Mouse (Mus musculus) myocyte (in vitro differentiated cells): Measurements from ENCODE around the gene Slc44a1. TPM values are rescaled to one million over a fixed set of nuclear protein-coding genes. Genes with fewer than 3 reads are reported as not detected.

Experiments used
- H3K27me3 ChIP-seq: one replicate; pipeline ENCODE4 v1.6.1; 2011; ENCODE audit not compliant: control insufficient read depth, insufficient read depth, insufficient read length
- H3K36me3 ChIP-seq: one replicate; pipeline ENCODE4 v1.6.1; 2011; ENCODE audit not compliant: control insufficient read depth, insufficient read depth
- H3K4me2 ChIP-seq: one replicate; pipeline ENCODE4 v1.6.1; 2011; ENCODE audit warnings: low read depth, control low read depth
- H3K4me3 ChIP-seq: one replicate; pipeline ENCODE4 v1.5.1; 2011; ENCODE audit warnings: mild to moderate bottlenecking, control low read depth, moderate library complexity
- H3K79me2 ChIP-seq: one replicate; pipeline ENCODE4 v1.6.1; 2011; ENCODE audit not compliant: control insufficient read depth, insufficient read depth
- H3ac ChIP-seq: one replicate; pipeline ENCODE4 v1.6.1; 2011; ENCODE audit not compliant: control insufficient read depth, insufficient read length
- CEBPB ChIP-seq: IDR thresholded peaks from 2 replicates; pipeline ENCODE4 v1.6.1; 2011; ENCODE audit warnings: mild to moderate bottlenecking, moderate library complexity; ENCODE audit not compliant: poor library complexity, insufficient read depth, severe bottlenecking
- E2F4 ChIP-seq: IDR thresholded peaks from one replicate; pipeline ENCODE4 v1.6.1; 2011; ENCODE audit warnings: mild to moderate bottlenecking, control low read depth, moderate library complexity; ENCODE audit not compliant: insufficient read depth
- MAX ChIP-seq: IDR thresholded peaks from one replicate; pipeline ENCODE4 v1.6.1; 2011; ENCODE audit warnings: low read depth, mild to moderate bottlenecking, control low read depth
- MYOD1 ChIP-seq, 3 experiments: IDR thresholded peaks; one replicate each; pipeline ENCODE4 v1.6.1; 2011; ENCODE audit warnings: control low read depth in 2 of 3, low read depth in 2 of 3, mild to moderate bottlenecking in 2 of 3, moderate library complexity in 1 of 3; ENCODE audit not compliant: insufficient read length in 2 of 3, control insufficient read depth in 1 of 3
- MYOG ChIP-seq, 3 experiments: IDR thresholded peaks; one replicate each; pipeline ENCODE4 v1.6.1; 2011; ENCODE audit warnings: control low read depth in 2 of 3, low read depth in 2 of 3, mild to moderate bottlenecking in 2 of 3; ENCODE audit not compliant: insufficient read length in 2 of 3, control insufficient read depth in 1 of 3, insufficient read depth in 1 of 3
- POLR2A ChIP-seq: IDR thresholded peaks from one replicate; pipeline ENCODE4 v1.6.1; 2011; ENCODE audit warnings: low read depth, mild to moderate bottlenecking, control low read depth, moderate library complexity; ENCODE audit not compliant: insufficient read length
- POLR2AphosphoS2 ChIP-seq: IDR thresholded peaks from one replicate; pipeline ENCODE4 v1.6.1; 2011; ENCODE audit warnings: low read depth, control low read depth; ENCODE audit not compliant: insufficient read length
- REST ChIP-seq: IDR thresholded peaks from one replicate; pipeline ENCODE4 v1.6.1; 2011; ENCODE audit warnings: mild to moderate bottlenecking, control low read depth, moderate library complexity; ENCODE audit not compliant: insufficient read depth, insufficient read length
- SRF ChIP-seq: IDR thresholded peaks from one replicate; pipeline ENCODE4 v1.6.1; 2011; ENCODE audit warnings: low read depth; ENCODE audit not compliant: control insufficient read depth, insufficient read length
- TCF12 ChIP-seq: IDR thresholded peaks from one replicate; pipeline ENCODE4 v1.6.1; 2011; ENCODE audit warnings: mild to moderate bottlenecking, control low read depth; ENCODE audit not compliant: poor library complexity, insufficient read depth, severe bottlenecking
- TCF3 ChIP-seq: IDR thresholded peaks from one replicate; pipeline ENCODE4 v1.6.1; 2011; ENCODE audit warnings: low read depth, control low read depth; ENCODE audit not compliant: insufficient read length
- USF1 ChIP-seq: IDR thresholded peaks from one replicate; pipeline ENCODE4 v1.6.1; 2011; ENCODE audit warnings: low read depth, mild to moderate bottlenecking, control low read depth, moderate library complexity
- polyA plus RNA-seq: library from polyadenylated mRNA; unstranded; fragments of >200 nt; fragmentation: generic; extraction: Trizol; gene quantifications from one replicate; pipeline ENCODE4 v1.2.1, GENCODE M21; 2012; ENCODE audit warnings: missing spikeins

The Slc44a1 gene
- polyA plus RNA-seq, 1 experiment: 43.7 TPM

DNA sequence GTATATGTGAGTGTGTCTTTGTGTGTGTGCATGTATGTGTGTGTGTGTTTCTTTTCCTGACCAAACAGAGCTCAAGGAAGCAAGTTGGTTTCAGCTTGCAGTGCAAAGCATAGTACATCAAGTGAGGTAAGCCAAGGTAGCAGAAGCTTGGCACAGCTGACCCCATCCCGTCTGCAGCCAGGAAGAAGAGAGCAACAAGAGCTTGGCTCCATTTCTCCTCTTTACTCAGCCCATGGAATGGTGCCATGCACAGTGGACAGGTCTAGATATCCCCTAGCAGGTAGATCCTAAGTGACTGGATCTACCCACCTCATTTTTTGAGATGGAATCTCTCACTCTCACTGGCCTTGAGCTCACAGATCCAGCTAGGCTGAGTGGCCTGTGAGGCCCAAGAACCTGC is 40.8 kb upstream of the Slc44a1 start:
- H3K36me3 ChIP-seq: no peaks in the 10 kb centered on the region
- no peak overlapping the region for H3K4me2 ChIP-seq
- H3K27me3 ChIP-seq: no peaks in the 10 kb centered on the region
- TF ChIP-seq REST (no peak), POLR2AphosphoS2 (no peak), TCF3 (no peak), E2F4 (no peak), CEBPB (no peak), USF1 (no peak), POLR2A (no peak), MAX (no peak), MYOG (IDR thresholded peaks at IDR 0.05; ENCODE audit: control insufficient read depth in 1 of 3, insufficient read depth in 1 of 3, insufficient read length in 2 of 3, low read depth in 2 of 3) (no peak), SRF (no peak), MYOD1 (IDR thresholded peaks at IDR 0.05; ENCODE audit: control insufficient read depth in 1 of 3, insufficient read length in 2 of 3, low read depth in 2 of 3) (no peak), TCF12 (no peak)
- H3ac ChIP-seq: no peak overlapping the region
- H3K79me2 ChIP-seq: no peaks in the 10 kb centered on the region
- no peak overlapping the region for H3K4me3 ChIP-seq

GRCm38 (mm10) chr4:53403386-53403785 is 36.8 kb upstream of the Slc44a1 start:
- H3K4me2 ChIP-seq: no peak overlapping the region
- H3K79me2 ChIP-seq: no peaks in the 10 kb centered on the region
- TF ChIP-seq E2F4 (no peak), SRF (no peak), MYOG (IDR thresholded peaks at IDR 0.05; ENCODE audit: control insufficient read depth in 1 of 3, insufficient read depth in 1 of 3, insufficient read length in 2 of 3, low read depth in 2 of 3) (no peak), MYOD1 (IDR thresholded peaks at IDR 0.05; ENCODE audit: control insufficient read depth in 1 of 3, insufficient read length in 2 of 3, low read depth in 2 of 3) (no peak), MAX (no peak), REST (no peak), CEBPB (no peak), TCF3 (no peak), TCF12 (no peak), POLR2AphosphoS2 (no peak), POLR2A (no peak), USF1 (no peak)
- H3K27me3 ChIP-seq: no peaks in the 10 kb centered on the region
- no peak overlapping the region for H3ac ChIP-seq
- H3K4me3 ChIP-seq: no peak overlapping the region
- H3K36me3 ChIP-seq: no peaks in the 10 kb centered on the region

GRCm38 (mm10) chr4:53404431-53404925 is 35.7 kb upstream of the Slc44a1 start:
- no peaks in the 10 kb centered on the region for H3K79me2 ChIP-seq
- H3K4me2 ChIP-seq: peak overlapping the region; percentile 22
- no peaks in the 10 kb centered on the region for H3K36me3 ChIP-seq
- TF ChIP-seq SRF (no peak), MAX (no peak), E2F4 (no peak), TCF3 (no peak), POLR2AphosphoS2 (no peak), USF1 (no peak), TCF12 (no peak), REST (no peak), MYOG (IDR thresholded peaks at IDR 0.05; ENCODE audit: control insufficient read depth in 1 of 3, insufficient read depth in 1 of 3, insufficient read length in 2 of 3, low read depth in 2 of 3) (no peak), POLR2A (no peak), CEBPB (no peak), MYOD1 (IDR thresholded peaks at IDR 0.05; ENCODE audit: control insufficient read depth in 1 of 3, insufficient read length in 2 of 3, low read depth in 2 of 3) (no peak)
- no peak overlapping the region for H3ac ChIP-seq
- no peaks in the 10 kb centered on the region for H3K27me3 ChIP-seq
- no peak overlapping the region for H3K4me3 ChIP-seq

- Histone ChIP-seq H3K79me2 (no peaks in the 10 kb centered on the region), H3K27me3 (no peaks in the 10 kb centered on the region), H3K4me2 (no peak overlapping the region), H3K36me3 (no peaks in the 10 kb centered on the region), H3ac (no peak overlapping the region), H3K4me3 (no peak overlapping the region)
- TF ChIP-seq CEBPB (no peak), TCF12 (no peak), MYOD1 (IDR thresholded peaks at IDR 0.05; ENCODE audit: control insufficient read depth in 1 of 3, insufficient read length in 2 of 3, low read depth in 2 of 3) (no peak), REST (no peak), USF1 (no peak), SRF (no peak), E2F4 (no peak), TCF3 (no peak), POLR2A (no peak), MAX (no peak)
Observed at GRCm38 (mm10) chr4:53406866-53407265, 33.3 kb upstream of the Slc44a1 start.

DNA sequence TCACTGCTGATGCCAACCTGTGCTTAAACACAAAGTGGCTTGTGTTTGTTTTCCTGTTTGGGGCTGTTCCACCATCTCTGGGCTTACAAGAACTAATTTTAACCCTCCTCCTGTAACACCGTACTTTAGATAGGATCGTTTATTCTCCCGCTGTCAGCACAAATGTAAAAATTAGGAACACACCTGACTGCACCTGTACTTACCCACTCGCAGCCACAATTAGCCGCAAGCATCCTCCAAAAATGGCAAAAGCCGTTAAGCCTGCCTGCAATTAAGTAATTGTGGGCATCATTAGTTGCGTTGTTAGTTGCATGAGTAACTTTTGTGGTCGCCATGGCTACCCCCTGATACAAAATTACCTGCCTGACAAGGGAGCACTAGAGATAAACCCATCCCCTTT is 31.4 kb upstream of the Slc44a1 start:
- Histone ChIP-seq H3K4me3 (no peak overlapping the region), H3K36me3 (no peaks in the 10 kb centered on the region), H3K79me2 (no peaks in the 10 kb centered on the region), H3K4me2 (peak overlapping the region; percentile 61), H3K27me3 (no peaks in the 10 kb centered on the region), H3ac (no peak overlapping the region)
- TF ChIP-seq CEBPB: no peak
- TF ChIP-seq REST: no peak
- no peak for TF ChIP-seq MYOD1 (IDR thresholded peaks at IDR 0.05; ENCODE audit: control insufficient read depth in 1 of 3, insufficient read length in 2 of 3, low read depth in 2 of 3)
- no peak for TF ChIP-seq TCF3
- no peak for TF ChIP-seq TCF12
- TF ChIP-seq E2F4: no peak
- no peak for TF ChIP-seq USF1
- no peak for TF ChIP-seq POLR2AphosphoS2
- no peak for TF ChIP-seq SRF
- no peak for TF ChIP-seq MYOG (IDR thresholded peaks at IDR 0.05; ENCODE audit: control insufficient read depth in 1 of 3, insufficient read depth in 1 of 3, insufficient read length in 2 of 3, low read depth in 2 of 3)
- no peak for TF ChIP-seq POLR2A
- no peak for TF ChIP-seq MAX
